Mouse (Mus musculus): ENCODE results near the gene Def6.

- no peak for TF ChIP-seq ZC3H11A (IDR thresholded peaks at IDR 0.05; ENCODE audit: borderline replicate concordance, low read depth, low read length)
- no peak for TF ChIP-seq CHD2 (IDR thresholded peaks at IDR 0.05; ENCODE audit: low read depth, low read length)
- no peak for TF ChIP-seq ZNF384 (IDR thresholded peaks at IDR 0.05; ENCODE audit: low read depth, low read length)
- TF ChIP-seq HCFC1 (IDR thresholded peaks at IDR 0.05; ENCODE audit: borderline replicate concordance, insufficient read depth, low read length), result no peak
- no peak for TF ChIP-seq MAFK (IDR thresholded peaks at IDR 0.05; ENCODE audit: insufficient read depth, low read depth, low read length)
Observed at GRCm38 (mm10) chr17:28267251-28267650, 59.7 kb downstream of the Def6 start.

Data from ES-E14 (cell line).